Mouse (Mus musculus): ENCODE measurements around the gene Gm9837.

GRCm38 (mm10) chr11:53425711-53426255 is 44.5 kb downstream of the Gm9837 start:
- TF ChIP-seq CTCF (IDR thresholded peaks at IDR 0.05; ENCODE audit: low read depth, low read length) (no peak), POLR2A (IDR thresholded peaks at IDR 0.05; ENCODE audit: borderline replicate concordance, low read depth, low read length) (no peak)

Measured in bone marrow macrophage, adult 2 months (primary cell).